Mouse (Mus musculus) left cerebral cortex, postnatal 4 days (tissue): ENCODE data around the gene Dct. TPM values are rescaled to one million over a fixed set of nuclear protein-coding genes. Genes with fewer than 3 reads are reported as not detected.
A peak's percentile ranks its signal among the peaks of the same experiment; 100 is the strongest.

Source experiments
- DNase-seq: peaks from one replicate; pipeline ENCODE4 v3.0.0-alpha.2; 2022
- intact Hi-C: fragments of 180-260 bp; cut with DNase I; formaldehyde crosslinking; loops from one replicate; pipeline ENCODE4 v1.15.1; 2025
- total RNA-seq, 2 experiments: library from RNA; stranded (reverse); gene quantifications; 2 replicates each; pipeline ENCODE4 v1.2.3; 2021

Gene Dct
- total RNA-seq, 2 experiments from 2014 or later: 1.1 TPM; not detected in 1

DNA sequence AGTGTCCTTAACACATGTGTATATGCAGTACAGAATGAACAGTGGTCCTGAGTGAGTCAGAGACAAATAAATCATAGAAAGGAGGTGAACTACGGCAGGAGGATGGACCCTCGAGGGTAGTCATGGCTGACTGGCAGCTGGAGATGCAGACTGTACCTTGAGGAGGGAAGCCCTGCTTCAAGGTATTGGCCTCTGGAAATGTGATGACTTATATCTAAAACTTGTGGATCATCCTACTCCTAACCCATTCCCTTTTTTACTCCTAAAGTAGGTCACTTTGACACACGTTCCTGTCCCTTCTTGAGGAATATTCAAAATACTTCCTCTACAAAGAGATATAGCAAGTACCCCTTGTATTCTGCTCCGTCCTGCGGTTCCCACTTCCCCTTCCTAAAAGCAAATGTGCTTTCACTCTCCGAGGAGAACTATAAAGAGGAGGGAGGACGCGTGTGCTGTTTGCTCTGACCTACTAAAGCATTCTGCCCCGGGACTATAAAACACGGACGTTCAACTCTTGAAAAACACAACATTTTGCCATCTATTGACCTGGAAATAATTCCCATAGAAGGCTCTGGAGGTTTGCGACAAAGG lies 2.3 kb downstream of the Dct start:
- no peak for DNase-seq
- intact Hi-C loops: no loop called here

DNA sequence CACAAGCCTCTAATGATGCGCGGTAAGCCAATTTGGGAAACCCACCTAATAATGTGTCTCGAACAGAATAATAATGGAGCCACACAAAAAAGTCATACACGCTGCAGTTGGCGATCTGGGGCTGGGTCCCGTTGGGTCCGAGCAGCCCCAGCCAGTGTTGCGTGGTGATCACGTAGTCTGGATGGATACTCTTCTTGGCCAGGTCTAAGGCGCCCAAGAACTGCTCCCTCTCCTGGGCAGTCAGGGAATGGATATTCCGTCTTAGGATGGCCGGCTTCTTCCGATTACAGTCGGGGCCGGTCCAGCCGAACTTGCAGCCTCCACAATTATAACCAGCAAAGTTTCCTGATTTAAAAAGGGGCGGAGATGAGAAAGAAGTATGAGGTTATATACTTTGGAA lies 9.1 kb downstream of the Dct start:
- intact Hi-C loops: no loop called here
- peak; percentile 30 for DNase-seq

DNA sequence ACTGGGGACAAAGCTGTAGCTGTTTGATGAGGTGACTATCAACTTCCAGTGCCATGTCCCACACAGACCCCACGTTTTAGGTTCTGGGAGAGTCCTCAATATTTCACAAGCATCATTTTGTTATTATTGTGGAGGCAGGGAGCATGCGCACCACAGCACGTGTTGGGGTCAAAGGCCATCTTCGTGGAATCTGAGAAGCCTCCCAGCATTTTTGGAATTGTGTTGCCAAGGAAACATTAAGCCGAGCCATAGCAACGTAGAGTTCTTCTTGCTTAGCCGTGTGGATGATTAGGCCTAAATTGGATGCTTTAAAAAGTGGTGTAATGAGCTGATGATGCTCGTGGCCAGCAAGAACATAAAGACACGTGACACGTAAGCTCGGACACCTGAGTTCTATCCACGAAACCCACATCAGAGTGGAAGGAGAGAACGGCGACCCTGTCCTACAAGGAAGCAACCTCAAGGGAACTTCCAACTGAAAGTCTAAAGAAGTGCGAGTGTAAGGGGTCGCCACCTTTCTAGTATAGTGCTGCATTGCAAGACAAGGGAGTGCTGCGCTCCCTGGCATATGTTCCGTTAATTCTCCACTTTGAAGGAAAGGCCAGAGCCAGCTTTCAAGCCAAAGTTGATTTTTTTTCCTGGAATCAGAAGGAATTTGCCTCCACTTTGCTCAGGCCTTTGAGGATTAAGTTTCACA lies 9.8 kb downstream of the Dct start:
- intact Hi-C loops: no loop called here
- no peak for DNase-seq

DNA sequence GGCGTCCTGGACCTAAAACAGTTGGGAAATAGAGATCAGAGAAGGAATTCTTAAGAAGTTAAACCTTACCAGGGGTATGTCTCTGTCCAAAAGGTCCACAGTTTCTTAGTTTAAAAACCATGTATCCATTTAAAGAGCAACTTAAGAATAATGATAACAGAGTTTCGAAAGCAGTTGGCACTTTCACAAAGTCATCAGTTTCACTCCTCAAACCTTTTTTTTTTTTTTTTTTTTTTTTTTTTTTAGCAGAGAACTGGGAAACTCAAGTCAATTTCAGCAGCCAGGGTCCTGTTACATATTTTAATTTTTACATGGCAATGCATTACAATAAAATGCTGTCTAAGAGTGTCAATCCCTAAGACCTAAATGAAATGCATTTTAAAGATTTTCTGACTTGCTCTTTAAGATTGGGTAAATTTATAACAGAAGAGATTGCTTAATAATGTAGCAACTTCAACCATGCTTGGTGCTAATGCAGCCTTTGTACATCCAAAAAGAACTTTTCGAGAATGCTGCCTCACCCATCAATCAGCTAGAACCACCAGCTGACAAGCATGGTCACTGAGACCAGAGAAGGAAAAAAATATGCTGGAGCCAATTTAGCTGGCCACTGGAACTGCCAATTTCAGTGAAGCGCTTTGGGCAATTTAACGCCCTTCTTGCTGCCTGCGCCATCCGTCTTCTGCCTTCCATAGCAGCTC lies 11.3 kb downstream of the Dct start:
- DNase-seq: no peak
- intact Hi-C loops: no loop called here

DNA sequence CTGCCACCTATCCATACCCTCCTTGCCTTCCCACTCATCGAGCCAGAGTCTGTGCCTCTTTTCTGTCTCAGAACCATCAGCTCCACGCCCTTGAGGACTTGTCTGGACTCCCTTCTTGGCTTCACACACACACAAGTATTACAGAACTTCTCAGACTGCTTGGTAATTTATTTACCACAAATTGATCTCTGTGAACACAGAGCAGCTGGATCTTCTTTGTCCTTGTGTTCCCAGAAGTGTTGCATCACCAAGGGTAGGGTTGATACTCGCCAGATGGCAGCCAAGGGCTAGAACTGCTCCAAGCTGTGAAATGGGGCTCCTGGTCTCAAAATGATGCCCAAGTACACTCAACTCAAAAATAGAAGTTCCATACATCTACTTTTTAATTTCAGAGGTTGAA lies 13.0 kb downstream of the Dct start:
- no peak for DNase-seq
- intact Hi-C loops: no loop called here

DNA sequence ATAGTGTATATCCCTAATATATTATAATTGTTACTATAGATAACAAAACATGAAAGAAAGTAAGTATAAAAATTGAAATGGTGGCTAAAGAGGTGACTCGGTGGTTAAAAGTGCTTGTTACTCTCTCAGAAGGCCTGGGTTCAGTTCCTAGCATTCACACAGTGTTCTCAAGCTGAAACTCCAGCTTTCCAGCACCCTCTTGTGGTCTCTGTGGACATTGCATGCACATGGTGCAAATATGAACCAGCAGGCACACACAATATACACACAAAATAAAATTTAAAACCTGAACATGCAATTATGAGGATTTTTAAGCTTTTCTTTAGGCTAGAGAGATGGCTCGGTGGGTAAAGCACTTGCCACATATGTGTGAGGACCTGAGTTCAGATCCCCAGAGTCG lies 24.5 kb downstream of the Dct start:
- intact Hi-C loops: no loop called here
- DNase-seq: no peak

DNA sequence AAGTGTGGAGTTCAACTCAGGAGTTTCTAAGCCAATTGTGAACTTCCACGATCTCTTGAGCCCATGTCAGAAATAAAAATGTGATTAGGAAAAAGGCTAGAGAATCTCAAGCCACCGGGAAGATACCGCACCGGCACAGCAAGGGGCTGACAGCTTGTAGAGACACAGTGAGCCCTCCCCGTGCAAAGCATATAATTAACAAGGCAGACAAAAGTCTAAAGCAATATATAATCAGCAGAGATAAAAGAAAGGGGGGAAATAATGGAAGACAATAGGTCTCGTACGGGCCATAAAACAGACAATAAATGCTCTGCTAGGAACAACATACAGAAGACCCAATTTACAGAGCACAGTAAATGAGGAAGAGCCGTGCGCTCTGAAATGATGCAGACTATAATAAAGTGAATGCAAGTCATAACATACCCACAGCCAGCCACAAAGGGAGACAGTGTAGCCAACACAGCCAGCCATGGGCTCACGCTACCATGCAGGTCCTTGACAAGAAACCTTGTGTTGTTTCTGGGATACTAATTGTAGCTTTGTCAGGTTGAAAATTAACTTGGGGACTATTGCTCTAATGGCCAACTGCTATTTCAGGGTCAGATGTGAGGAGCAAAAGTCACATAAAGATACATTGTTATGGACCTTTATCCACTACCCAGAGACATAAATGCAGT lies 30.0 kb downstream of the Dct start:
- intact Hi-C loops: no loop called here

DNA sequence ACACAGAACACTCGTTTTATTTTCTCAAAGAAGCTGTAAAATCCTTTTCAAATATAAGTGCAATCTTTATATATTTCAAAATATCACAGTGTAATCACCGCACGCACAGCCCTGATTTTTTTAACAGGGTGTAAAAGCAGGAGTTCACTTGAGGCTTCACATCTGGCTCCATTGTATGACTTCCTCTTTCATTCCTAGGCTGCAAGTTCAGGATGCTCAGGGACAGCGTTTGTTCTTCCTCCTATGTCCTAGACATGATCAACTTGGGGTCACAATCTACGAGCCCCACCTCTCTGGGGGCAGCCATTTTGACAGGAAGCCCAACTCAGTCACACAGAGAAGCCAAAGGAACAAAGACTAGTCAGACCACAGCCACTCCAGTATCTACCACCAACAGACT lies 32.7 kb downstream of the Dct start:
- intact Hi-C loops: no loop called here
- DNase-seq: no peak

More for the DNA sequence above, 30.0 kb downstream of the Dct start:
- no peak for DNase-seq

DNA sequence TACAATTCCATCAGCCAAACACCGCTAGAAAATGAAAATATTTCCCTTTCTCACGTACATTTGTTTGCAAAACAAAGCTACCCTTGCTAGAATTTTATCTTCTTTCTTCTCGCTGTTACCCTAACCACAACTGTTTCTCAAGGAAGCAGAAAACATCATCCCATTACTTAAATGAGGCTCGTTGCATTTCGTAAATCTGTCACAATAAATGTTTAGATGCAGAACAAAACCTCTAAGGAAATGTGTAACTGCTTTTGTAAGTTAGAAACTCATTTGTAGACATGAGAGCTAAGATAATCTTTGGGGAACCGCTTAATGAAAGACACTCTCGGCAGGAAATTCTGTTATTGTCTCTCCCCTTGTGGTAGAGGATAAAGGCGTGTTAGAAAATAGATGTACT lies 38.8 kb downstream of the Dct start:
- no peak for DNase-seq
- intact Hi-C loops: no loop called here

DNA sequence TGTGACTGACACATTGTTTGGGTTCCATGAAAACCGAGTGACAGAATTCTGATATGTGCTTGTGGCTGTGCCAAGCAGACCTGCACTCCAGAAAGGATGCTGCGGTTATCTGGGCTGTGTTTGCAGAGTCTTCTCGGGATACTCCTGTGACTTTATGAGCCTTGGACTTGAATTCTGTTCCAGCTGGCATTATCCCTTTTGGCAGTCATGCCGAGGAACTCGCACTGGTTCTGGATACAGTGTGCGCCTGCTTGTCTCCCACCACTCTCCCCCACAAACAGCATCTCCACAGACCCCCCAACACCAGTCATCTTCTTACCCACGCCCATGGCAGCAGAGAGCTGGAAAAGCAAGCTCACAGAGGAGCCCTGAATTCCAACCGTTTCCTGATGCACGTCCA lies 42.5 kb downstream of the Dct start:
- intact Hi-C loops: loop anchor here (10.0 kb wide), 1 partner anchor 125 kb away; the partner anchor contains the start of genes Gpr180 and Tgds
- DNase-seq: peak; percentile 3

DNA sequence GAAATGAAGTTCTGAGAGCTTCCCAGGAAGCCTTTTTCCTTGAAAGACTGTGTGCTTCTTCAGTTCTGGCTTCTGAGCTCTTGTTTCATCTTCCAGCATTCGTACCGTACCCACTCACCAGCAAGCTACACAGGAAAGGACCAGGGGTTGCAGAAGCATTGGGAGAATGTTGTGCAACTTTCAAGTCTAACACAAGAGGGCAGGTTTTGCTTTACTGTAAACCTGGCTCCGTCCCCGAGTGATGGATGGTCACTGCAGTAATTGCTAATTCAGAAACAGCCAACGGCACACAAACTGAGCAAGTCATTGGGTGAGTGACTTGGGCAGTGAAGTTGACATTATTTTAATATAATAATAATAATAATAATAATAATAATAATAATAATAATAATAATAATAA lies 46.3 kb downstream of the Dct start:
- peak; percentile 53 for DNase-seq
- intact Hi-C loops: loop anchor here (10.0 kb wide), 1 partner anchor 129 kb away; the partner anchor contains the start of genes Gpr180 and Tgds

DNA sequence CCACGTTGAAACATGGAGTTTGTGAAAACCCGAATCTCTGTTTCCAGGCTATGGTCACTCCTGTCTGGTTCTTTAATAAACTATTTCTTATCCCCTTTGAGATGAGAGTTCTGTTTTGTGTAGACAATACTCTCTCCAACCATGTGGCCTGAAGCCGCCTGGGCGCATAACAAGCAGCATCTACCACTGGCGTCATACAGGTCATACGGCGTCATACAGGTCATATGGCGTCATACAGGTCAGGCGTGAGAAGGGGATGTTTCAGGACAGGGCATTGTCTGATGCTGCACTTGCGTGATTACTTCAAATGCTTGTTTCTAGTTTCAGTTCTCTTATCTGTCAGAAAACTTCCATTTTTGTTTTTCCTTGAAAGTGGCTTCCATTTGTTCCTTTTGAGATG lies 47.6 kb downstream of the Dct start:
- intact Hi-C loops: loop anchor here (10.0 kb wide), 1 partner anchor 130 kb away; the partner anchor contains the start of genes Gpr180 and Tgds
- no peak for DNase-seq

DNA sequence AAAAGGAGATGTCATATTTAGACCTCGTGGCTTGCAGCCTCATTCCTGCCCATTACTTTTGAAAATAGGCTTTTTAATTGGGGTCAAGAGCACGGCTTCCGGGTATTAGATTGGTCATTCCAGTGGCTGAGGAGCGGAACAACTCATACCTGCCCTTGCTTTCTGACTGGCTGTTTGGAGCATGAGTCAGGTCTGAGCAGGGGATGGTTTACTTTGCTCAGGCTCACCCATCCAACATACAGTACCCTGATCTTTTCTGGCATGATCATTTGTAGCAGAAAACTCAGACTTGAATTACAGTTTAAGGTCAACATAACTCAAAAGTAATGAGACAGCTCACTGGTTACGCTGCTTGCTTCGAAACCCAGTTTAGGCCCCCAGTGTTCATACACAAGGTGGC lies 58.2 kb downstream of the Dct start:
- DNase-seq: no peak

DNA sequence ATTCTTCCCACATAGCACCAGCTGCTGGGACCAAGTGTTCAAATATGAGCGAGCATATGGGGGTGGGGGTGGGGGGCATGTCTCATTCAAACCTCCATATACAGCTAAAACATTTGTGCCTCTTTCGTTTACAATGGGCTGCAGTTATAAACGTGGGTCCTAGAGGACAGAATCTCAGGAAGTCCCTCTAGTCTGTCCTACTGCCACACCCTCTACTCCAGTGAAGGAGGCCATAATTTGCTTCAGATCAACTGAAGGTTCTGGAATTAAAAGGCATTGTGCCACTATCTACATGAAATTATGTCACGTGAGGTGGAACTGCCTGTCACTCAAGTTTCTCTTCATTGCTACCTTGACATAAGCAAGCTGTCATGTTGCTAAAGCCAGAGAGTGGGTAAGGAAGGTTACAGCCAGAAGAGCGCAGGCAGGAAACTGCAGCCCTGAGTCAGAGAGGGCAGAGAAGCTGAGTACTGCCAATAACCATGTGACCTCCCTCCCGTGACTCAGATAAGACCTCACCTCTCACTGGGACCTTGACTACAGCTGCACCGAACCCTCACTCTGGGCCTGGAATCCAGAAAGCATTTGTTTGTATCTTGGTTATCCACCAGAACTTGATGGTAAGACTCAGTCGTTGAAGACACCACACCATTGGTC lies 59.3 kb downstream of the Dct start:
- intact Hi-C loops: no loop called here
- DNase-seq: no peak

More for the DNA sequence above, 58.2 kb downstream of the Dct start:
- intact Hi-C loops: no loop called here

DNA sequence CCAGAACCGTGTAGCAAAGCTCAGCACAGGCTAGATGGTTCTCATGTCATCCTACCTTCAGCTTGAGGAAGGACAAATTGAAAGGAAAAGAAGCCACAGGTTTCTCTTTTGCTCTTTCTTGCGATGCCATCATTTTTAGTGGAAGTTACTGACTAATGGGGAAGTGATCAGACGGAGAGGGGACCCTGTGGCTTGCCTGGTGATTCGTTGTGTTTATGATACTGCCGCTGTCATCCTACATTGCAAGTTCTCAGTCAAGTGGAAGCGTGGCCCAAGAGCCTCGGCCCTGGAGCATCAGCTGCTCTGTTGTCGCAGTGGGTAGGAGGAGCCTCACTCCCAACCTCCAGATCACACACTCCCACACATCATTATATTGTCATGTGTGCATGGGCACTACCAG lies 61.8 kb downstream of the Dct start:
- no peak for DNase-seq
- intact Hi-C loops: no loop called here

DNA sequence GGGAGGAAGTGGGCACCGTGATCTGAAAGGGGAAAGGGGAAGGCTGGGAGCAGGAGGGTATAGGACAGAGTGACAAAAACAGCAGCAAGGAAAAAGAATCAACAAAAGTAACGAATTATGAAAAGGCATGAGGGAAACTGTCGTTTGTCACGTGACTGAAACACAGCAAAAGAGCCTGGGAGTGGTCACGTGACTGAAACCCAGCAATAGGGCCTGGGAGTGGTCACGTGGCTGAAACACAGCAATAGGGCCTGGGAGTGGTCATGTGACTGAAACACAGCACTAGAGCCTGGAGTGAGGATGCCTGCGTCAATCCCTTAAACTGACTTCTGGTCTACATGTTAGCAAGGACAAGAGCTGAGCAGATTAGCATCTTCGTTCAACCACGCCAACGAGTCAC lies 63.6 kb downstream of the Dct start:
- no peak for DNase-seq
- intact Hi-C loops: no loop called here

DNA sequence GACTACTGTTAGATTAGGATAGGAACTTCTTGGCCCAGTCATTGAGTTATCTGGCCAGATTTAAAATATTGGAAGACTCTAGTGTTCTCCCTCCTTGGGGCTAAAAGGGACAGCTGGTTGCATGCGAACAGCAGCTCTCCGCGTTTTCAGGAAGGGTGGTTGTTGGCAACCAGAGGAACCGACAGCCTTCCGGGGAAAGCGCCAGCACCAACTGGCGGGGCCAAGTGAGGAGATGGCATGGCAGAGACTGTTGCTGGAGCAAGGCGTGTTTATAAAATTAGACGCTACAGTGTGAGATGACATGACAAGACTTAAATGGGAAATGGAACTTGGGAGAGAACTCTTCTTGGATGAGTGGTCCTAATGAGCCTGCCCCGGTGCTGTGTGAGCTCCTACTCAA lies 70.5 kb downstream of the Dct start:
- intact Hi-C loops: no loop called here
- DNase-seq: peak; percentile 85

DNA sequence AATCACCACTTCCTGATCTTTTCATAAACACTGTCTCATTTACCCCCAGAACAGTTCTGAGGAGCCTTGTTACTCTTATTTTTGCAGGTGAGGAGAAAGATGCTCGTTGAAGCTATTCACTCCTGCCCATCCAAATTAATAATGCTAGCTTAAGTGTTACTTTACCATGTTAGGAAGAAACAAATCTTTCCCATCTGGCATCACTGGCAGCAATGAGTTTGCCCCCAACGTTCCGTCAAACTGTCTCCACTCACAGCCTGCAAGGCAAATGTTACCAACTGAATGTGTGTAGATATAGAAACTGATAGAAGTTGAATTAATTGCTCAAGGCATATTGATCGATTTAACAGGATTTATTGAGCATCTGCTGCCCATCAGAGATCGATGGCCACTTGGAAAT lies 79.5 kb downstream of the Dct start:
- intact Hi-C loops: no loop called here
- no peak for DNase-seq
